Mouse (Mus musculus) urinary bladder, postnatal 4 days (tissue): ENCODE measurements around the gene Trmt61a.
"Not testable (repeated sequence)": the region's sequence is repeated elsewhere in the genome, so short reads cannot be mapped to it uniquely, and the experiment has no call there.

Experiments
- DNase-seq, 2 experiments: peaks; one replicate each; pipeline ENCODE4 v3.0.0; 2021 to 2022; ENCODE audit warnings: low spot score in 2 of 2

Gene Trmt61a

DNA sequence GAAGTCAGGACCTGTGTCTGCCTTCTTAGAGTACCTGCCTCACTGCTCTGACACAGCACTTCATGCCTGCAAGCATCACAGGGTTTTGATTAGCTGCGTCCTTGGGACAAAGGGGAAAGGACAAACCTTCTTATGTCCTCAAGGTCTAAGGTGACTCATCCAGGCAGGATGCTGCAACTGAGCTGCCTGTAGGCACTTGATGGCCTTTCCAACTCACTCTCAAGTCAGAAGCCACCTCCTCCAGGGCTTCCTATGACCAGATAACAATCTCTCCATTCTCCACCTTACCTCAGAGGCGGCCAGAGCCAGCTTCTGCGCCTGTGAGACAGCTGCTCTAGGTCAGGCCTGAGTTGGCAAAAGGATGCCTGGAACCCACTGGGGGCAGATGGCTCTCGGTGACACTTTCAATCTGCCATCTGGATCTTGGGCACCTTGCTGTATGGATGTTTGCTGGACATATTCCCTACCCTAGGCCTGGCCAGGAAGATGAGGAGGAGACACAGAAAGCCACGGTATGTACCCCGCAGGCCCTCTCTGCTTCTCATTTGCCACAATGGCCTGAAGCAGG, 20.5 kb downstream of the Trmt61a start:
- DNase-seq = no peak

DNA sequence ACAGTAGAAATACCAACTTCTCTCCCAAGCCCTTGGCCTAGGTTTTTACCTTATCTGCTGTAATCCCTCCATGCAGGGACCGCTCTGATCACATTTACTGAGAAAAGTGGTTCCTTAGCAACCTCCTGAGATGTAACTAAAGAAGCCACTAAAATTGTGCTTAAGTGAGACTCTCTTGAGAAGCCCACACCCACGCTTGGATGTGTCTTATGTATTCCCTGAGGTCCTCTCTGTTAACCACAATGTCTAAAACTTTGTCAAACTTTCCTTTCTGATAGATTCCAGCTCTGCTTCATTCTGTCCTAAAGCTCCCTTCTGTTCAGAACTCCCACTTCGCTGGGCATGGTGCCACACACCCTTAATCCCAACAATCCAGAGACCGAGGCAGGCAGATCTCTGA, 21.6 kb downstream of the Trmt61a start:
- DNase-seq = no peak

DNA sequence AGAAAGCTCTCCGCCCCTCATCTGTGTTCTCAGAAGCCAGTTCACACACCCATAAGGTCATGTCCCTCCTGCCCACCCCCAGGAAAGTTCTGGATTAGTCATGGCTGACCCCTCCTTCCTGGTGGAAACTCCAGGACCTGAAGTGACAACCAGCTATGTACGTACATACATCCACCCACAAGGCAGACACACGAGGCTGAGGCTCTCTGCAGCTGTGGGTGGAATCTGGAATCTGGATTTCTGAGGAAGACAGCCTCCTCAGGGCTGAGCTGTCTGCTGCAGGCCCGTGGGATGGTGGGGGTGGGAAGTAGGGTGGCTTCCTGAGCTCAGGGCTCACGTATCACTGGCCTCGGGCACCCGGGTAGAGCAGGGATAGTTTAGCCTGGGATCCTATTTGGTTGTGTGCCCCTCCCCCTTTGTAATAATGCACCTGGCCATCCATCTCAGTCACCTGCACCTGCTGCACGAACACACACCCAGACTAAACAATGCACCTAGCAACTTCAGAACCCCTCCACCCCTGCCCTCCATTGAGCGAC, 23.1 kb downstream of the Trmt61a start:
- DNase-seq = no peak

DNA sequence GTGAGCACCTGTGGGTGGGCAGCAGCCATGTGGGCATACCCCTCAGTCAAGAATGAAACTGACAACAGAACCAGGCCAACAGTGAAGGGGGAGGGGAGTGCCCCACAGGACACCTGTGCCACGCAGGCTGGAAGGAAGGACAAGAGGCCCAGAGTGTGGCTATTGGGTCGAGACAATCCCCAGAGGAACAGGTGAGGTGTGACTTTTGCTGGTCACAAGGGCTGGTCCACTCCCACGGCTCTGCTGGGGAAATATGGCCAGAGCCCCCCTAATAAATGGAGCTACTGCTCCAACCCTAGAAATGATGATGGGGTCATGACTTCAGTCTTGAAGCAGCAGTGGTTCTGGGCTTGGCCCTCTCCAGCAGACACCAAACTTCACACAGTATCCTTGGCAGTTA, 25.4 kb downstream of the Trmt61a start:
- no peak for DNase-seq

DNA sequence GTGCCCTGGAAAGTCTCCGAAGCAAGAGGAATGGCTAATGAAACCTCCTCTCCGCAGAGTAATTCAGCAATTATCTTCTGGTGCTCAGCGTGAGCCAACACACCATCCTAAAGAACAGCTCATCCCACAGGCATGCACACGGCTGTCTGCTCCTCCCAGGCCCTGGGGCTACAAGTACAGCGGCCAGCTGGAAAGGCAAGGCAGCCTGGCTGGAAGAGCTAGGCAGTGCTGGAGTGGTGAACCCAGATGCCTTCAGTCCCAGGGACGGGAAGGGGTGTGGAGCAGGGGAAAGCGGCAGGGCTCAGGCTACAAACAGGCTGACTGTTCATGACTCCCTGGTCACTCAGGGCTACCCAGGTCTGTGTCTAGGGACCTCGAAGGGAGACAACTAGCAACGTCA, 26.7 kb downstream of the Trmt61a start:
- DNase-seq = peak; percentile 78 to 82

DNA sequence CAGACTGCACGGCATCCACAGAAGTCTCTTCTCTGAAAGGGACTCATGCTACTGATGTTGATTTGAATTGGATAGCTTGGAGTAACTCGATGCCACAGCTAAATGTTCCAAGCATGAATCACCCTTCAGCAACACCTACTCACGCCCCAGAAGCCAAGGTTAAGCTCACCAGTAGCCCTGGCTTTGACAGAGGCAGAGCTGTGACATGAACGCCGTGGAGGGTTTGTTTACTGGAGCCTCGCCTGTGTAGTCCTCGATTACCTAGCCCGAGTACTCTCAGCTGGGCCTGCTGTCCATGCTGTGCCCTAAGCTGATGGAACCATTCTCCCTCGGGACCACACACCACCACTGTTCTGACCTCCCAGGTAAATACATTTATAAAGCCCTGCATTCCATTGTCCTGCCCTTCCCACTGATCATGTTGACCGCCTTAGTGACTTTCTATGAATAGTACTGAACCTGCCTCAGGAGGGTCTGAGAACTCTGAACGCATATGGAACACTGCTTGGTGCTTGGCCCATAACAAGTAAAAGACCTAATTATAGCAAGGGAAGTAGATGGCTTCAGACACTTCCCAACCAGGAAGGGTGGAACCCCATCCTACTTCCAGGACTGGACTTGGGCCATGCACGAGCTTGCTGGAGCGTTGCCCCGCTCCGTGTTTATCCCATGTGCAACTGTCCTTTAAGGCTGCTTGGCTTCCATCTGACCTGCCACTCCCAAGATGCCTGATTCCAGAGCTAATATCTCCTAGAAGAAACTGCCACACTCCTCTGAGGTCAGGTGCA, 27.5 kb downstream of the Trmt61a start:
- DNase-seq = peak in 1 of 2 experiments; percentile 67

DNA sequence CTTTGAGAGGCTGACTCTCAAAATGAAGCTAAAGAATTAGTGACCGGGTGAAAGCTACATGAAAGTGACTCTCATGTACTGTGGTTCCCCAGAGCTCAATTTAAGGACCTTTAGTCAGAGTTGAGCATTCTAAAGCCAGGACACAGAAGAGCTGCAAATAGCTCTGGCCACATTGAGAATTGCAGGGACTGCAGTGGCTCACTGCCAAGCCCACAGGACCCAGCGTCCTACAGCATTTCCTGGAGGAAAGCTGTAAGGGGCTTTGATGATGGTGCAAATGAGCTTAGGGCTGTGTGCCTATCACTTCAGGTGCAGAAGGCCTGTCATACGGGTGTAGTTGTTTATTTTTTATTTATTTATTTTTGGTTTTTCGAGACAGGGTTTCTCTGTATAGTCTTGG, 30.3 kb downstream of the Trmt61a start:
- DNase-seq = no peak

GRCm38 (mm10) chr12:111710091-111710490, 32.2 kb downstream of the Trmt61a start:
- no peak for DNase-seq

- no peak for DNase-seq
Measured at GRCm38 (mm10) chr12:111712476-111712875, 34.6 kb downstream of the Trmt61a start.

DNA sequence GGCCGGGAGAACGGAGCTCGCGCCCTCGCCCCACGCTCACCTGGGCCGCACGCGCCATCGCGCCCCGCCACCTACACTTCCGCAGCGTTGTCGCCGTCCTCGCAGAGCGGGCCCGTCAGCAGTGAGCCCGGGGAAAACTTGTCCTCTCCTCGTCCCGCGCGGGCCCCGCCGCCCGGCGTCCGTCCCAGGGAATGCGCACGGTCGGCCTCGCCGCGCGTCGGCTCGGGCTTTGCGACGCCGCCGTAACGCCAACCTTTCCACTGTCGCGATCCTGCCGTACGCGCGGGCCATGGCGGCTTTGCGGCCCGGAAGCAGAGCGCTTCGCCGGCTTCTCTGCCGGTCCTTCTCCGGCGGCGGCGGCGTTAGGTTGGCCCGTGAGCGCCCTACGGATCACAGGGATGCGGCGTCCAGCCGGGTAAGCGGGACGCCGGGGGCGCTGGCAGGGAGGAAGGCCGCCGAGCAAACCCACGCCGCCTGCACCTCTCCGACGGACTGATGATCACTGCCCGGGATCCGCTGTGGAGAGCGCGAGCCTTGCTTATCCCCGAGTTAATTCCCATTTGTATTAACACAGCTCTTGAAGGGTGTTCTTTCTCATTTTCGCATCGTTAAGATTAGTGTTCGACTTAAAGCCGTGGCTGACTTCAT, 35.2 kb downstream of the Trmt61a start, which contains the start of the genes Bag5 and Apopt1:
Bag5 (minus strand) TSS at position 254 of the 648 bp plus-strand sequence.
Apopt1 (plus strand) TSS at position 258 of the 648 bp plus-strand sequence.
- peak; percentile 90 to 91 for DNase-seq

GRCm38 (mm10) chr12:111713880-111714279, 36.0 kb downstream of the Trmt61a start:
- DNase-seq = not testable (repeated sequence)

GRCm38 (mm10) chr12:111716505-111716904, 38.6 kb downstream of the Trmt61a start:
- no peak for DNase-seq

- DNase-seq = no peak
Measured at GRCm38 (mm10) chr12:111718656-111719055, 40.8 kb downstream of the Trmt61a start.

- no peak for DNase-seq
Measured at GRCm38 (mm10) chr12:111720222-111720621, 42.3 kb downstream of the Trmt61a start.

DNA sequence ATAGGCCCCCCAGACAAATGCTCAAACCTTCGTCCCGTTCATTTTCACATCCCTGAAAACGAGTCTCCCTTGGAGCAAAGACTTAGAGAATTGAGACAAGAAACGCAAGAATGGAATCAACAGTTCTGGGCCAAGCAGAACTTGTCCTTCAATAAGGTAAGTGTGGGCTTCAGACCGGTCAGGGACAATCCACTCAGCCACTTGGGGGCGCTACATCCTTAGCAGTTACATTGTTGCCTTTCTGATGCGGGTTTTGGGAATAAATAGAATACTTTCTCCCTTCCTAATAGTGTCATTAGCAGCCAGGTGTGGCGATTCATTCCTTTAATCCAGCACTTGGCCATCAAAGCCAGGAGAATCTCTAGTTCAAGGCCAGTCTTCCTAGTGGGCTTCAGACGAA, 44.7 kb downstream of the Trmt61a start:
- DNase-seq = peak in 1 of 2 experiments; percentile 67

DNA sequence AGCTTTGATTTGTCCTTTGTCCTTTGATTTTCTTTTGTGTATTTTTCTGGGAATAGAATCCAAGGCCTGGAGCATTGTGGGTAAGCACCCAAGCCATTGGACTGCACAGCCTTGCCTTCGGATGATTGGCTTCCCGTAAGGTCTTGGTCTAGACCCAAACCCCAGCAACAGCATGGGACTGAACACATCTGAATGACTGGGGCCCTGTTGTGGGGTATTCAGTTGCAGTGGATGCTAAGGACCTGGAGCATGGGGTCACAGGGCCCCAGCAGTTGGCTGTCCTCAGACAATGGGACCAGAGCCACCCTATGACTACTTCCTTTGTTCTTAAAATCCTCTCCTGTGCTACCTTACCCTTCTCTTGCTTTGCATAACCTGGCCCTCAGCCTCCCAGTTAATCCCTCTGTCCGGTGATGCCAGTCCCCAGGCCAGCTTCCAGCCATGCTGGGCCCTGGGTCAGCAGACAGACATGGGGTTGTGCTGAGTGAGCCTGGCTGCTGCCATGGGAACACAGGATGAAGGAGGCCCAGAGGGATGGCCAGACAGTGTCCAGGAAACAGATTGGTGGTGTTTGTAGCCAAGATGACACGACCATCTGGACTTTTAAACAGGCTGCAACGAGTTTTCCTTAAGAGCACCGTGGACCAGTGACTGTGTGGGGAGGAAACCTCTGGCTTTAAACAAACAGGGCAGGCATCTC, 46.9 kb downstream of the Trmt61a start:
- DNase-seq = no peak

DNA sequence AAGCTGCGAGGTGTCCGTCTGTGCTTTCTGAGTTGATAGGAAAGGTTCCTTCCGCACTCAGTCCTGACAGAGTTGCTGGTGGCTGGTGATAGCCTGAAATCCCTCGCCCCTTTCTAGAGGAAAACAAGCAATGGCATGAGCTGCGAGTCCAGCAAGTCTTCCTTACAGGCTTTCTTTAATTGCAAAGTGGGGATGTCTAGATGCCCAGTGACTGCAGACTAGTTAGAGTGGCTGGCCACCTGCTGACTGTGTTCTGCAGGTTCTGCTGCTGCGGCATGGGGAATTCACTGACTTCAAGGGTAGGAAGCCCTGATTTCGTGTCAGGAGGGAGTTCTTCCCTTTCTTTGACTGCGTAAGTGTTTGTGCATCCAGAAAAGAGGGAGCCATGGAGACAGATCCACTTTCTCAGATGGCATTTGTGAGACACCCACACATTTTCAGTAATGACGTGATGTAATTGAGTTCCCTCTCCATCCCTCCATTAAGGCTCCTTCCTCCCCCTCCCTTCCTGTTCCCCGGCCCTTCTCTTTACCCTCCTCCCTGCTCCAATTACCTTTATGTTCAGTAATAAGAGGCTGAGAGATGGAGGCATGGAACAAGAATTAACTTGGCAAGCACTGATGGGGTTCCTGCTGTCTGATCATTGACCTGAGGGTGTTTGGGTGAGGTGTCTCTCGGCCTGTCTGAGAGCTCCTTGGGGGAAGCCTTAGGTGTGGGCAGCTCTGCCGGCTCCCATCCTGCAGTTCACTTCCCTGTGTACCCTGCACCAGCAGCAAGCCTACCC, 47.6 kb downstream of the Trmt61a start:
- DNase-seq = no peak

- DNase-seq = no peak
Measured at GRCm38 (mm10) chr12:111726122-111726463, 48.2 kb downstream of the Trmt61a start.

DNA sequence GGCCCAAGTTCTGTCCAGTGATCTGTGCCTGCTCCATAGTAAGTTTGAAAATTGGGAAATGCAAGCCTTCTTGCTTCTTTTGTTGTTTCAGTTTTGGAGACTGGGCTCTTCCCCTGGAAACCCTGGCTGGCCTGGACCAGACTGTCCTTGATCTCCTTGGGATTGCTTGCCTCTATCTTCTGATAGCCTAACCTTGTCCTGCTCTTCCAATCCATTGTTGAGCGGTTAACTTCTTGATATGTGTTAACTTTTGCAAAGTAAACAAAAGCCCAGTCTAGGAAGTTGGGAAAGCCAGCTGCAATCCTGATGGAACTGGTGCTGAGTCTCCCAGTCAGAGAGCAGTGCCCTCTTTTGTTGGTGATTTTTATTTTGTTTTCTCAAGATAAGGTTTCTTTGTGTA, 50.1 kb downstream of the Trmt61a start:
- DNase-seq = no peak

DNA sequence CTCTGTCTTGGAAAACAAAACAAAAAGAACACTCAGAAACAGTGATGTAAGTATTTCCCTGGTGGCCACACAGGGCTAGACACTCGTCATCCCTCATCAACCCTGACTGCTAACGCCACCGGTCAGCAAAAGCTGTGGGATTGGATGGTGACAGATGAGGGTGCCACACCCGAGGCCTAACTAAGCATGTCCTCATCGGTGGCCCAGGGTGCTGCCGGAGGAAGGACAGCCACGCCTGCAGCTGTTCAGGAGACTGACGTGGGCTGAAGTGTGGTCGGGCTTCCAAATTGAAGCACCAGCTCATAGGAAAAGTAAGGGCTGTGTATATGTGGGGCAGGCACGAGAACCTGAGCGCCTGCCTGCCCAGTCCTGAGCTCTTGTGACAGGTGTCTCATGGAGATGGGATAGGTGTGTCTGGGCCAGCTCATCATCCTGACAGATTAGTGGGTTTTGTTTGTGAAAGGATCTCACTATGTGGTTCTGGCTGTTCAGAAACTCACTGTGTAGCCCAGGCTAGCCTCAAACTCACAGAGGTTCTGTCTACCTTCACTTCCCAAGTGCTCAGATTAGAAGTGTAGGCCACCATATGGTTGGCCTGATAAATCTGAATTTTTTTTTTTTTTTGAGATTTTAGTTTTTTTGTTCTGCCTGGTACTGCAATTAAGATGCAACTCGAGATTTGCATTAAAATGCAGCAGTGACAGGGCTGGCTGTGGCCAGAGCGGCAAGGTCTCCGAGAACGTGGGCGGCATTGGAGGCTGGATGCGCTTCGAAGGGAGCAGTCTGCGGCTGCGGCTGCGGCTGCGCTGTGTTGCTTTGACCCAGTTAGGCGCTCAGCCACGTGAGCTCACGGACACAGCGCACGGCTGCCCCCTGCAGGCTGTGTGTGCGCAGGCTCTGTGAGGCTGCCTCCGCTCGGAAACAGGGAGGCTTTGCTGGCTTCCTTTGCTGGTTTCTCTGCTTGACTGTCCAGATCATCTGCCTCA, 54.2 kb downstream of the Trmt61a start:
- DNase-seq = peak; percentile 79 to 87
